Mouse (Mus musculus) stomach, embryonic 14.5 days (tissue): ENCODE measurements around the gene Ephb1. TPM values are rescaled to one million over a fixed set of nuclear protein-coding genes. Genes with fewer than 3 reads are reported as not detected.

Source experiments
- ATAC-seq: fragments of 200-750 bp; cut with Nextera tagmentation; 2 replicates; pipeline ENCODE4 v1.8.0; 2017; ENCODE audit warnings: low read depth, moderate TSS enrichment; ENCODE audit not compliant: insufficient number of reproducible peaks, insufficient read depth, low FRiP score
- H3K27ac ChIP-seq: fragments of 300-500 bp; sonication (generic); 2 replicates; pipeline ENCODE4 v1.5.1; 2014; ENCODE audit warnings: mild to moderate bottlenecking, low read length, moderate library complexity, mixed read lengths
- H3K27me3 ChIP-seq: fragments of 300-500 bp; sonication (generic); 2 replicates; pipeline ENCODE4 v1.6.1; 2014; ENCODE audit warnings: low read length, control low read depth, mixed read lengths; ENCODE audit not compliant: control insufficient read depth, insufficient read depth
- H3K36me3 ChIP-seq: fragments of 300-500 bp; sonication (generic); 2 replicates; pipeline ENCODE4 v1.6.1; 2014; ENCODE audit warnings: mild to moderate bottlenecking, control low read depth, low read length, moderate library complexity, mixed read lengths; ENCODE audit not compliant: control insufficient read depth, insufficient read depth
- H3K4me1 ChIP-seq: fragments of 300-500 bp; sonication (generic); 2 replicates; pipeline ENCODE4 v1.6.1; 2014; ENCODE audit warnings: low read length, control low read depth, mixed read lengths; ENCODE audit not compliant: control insufficient read depth, insufficient read depth
- H3K4me2 ChIP-seq: fragments of 300-500 bp; sonication (generic); replicated peaks from 2 replicates; pipeline ENCODE4 v1.6.1; 2014; ENCODE audit warnings: low read depth, low read length, control low read depth
- H3K4me3 ChIP-seq: fragments of 300-500 bp; sonication (generic); 2 replicates; pipeline ENCODE4 v1.5.1; 2014; ENCODE audit warnings: low read depth, low read length, control low read depth
- H3K9ac ChIP-seq: fragments of 300-500 bp; sonication (generic); replicated peaks from 2 replicates; pipeline ENCODE4 v1.6.1; 2014; ENCODE audit warnings: low read depth, mild to moderate bottlenecking, control low read depth, low read length, moderate library complexity, mixed read lengths
- H3K9me3 ChIP-seq: fragments of 300-500 bp; sonication (generic); 2 replicates; pipeline ENCODE4 v1.6.1; 2016; ENCODE audit warnings: low read depth, low read length, control low read depth; ENCODE audit not compliant: control insufficient read depth
- WGBS: fragments of 180-500 bp; shearing (Covaris S2); extraction: QIAGEN DNeasy Blood & Tissue Kit; methylation state at CpG from one replicate; pipeline ENCODE4 v1.1.7; 2014; 5-methylcytosine and 5-hydroxymethylcytosine counted together
- polyA plus RNA-seq: library from polyadenylated mRNA; unstranded; fragments of >200 nt; fragmentation: Nextera tagmentation; extraction: Ambion mirVana; gene quantifications from 2 replicates; pipeline ENCODE4 v1.2.1, GENCODE M21; 2014

The Ephb1 gene
- polyA plus RNA-seq, 1 experiment from 2014 or later: 7.8 TPM

DNA sequence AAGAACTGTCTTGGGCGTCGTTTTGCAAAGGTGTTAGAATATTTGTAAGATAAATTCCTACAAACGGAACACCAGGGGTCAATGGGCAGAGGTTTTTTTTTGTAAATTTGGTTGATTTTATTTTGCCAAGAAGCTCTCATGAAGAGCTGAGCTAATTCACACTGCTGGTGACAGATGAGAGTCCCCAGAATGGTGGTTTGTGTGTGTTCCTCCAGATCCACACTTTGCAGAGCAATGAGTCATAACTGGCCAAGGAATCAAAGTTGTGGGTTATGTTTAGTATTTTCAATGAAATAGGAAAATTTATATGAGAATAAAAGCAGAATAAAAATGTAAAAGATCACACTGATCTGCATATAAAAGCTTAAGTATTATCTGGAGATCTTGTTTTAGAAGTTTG lies 60.9 kb downstream of the Ephb1 start:
- Histone ChIP-seq H3K27ac (no peak overlapping the region), H3K4me1 (no peaks in the 10 kb centered on the region), H3K9me3 (no peaks in the 10 kb centered on the region), H3K9ac (no peak overlapping the region), H3K27me3 (no peaks in the 10 kb centered on the region), H3K36me3 (no peaks in the 10 kb centered on the region), H3K4me2 (no peak overlapping the region), H3K4me3 (no peak overlapping the region)
- ATAC-seq: no peak
- WGBS: 75% methylated on average over 3 of the region's 3 CpGs

DNA sequence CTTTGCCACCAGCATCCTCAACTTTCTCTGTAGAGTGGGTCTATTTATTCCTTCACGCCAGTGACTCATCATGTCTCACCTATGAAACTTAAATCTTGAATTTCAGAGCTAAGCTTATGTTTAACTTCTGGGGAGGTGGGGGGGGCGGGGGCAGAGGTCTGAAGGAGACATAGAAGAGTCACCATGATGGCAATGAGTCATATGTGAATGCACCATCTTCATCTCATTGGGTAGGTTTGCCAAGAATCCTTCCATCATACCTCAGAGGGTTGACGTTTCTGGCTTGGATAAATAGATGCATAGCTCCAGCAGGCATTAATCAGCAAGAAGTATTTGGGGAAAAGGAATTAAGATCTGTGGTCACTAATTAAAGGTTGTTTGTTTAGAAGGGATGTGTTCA lies 63.3 kb downstream of the Ephb1 start:
- ATAC-seq: no peak
- Histone ChIP-seq H3K4me2 (no peak overlapping the region), H3K9me3 (no peaks in the 10 kb centered on the region), H3K9ac (no peak overlapping the region), H3K27ac (no peak overlapping the region), H3K4me3 (no peak overlapping the region), H3K4me1 (no peaks in the 10 kb centered on the region), H3K36me3 (no peaks in the 10 kb centered on the region), H3K27me3 (no peaks in the 10 kb centered on the region)
- WGBS: 71% methylated on average over 3 of the region's 3 CpGs

- H3K4me2 ChIP-seq: no peak overlapping the region
- WGBS: 88% methylated on average over 3 of the region's 3 CpGs
- no peaks in the 10 kb centered on the region for H3K27me3 ChIP-seq
- H3K4me1 ChIP-seq: no peaks in the 10 kb centered on the region
- no peaks in the 10 kb centered on the region for H3K36me3 ChIP-seq
- H3K9ac ChIP-seq: no peak overlapping the region
- no peak overlapping the region for H3K4me3 ChIP-seq
- ATAC-seq: no peak
- 0 out of 2 replicates have a peak, but pooled peaks cover 5% of the 10 kb centered on the region for H3K9me3 ChIP-seq
- H3K27ac ChIP-seq: no peak overlapping the region
Observed at GRCm38 (mm10) chr9:102288356-102288755, 66.1 kb downstream of the Ephb1 start.

DNA sequence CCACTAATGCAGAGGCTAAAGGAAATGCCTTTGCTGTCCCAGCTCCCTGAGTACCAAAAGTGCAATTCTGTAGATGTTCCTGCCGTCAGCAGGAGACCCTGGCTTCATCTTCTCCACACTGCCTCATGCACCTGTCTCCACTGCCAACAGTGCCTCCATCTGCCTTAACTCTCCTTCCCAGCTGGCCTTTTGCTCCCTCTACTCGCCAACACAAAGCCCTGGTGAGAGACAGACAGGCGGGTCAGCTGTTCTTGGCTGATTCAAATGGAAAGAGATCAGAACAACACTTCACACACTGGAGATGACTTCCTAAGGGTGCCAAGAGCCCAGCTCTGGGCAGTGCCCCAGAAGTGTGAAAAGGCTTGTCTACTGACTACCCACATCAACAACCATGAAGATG lies 78.6 kb downstream of the Ephb1 start:
- Histone ChIP-seq H3K27me3 (no peaks in the 10 kb centered on the region), H3K27ac (no peak overlapping the region), H3K9me3 (no peaks in the 10 kb centered on the region), H3K36me3 (no peaks in the 10 kb centered on the region), H3K9ac (no peak overlapping the region), H3K4me1 (no peaks in the 10 kb centered on the region), H3K4me3 (no peak overlapping the region), H3K4me2 (no peak overlapping the region)
- 78% methylated on average over 3 of the region's 3 CpGs for WGBS
- ATAC-seq: no peak

DNA sequence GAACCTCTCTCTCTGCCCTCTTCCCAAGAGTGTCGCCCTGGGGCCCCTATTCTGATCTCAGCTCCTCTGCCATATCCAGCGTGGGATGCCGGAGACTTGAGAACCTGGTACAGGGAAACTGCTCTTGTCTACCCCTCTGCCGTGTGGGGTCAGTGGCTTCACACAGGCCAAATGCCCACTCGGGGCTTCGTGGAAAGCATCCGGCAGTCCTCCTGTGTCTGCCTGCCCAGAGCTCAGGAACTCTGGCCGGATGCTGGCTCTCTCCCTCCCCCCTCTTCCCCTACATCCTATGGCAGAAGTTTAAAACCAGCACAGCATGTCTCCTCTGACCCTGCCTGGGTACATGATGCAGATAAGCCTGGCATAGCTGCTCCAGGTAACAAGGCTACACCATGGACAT lies 80.5 kb downstream of the Ephb1 start:
- Histone ChIP-seq H3K9ac (no peak overlapping the region), H3K4me2 (no peak overlapping the region), H3K36me3 (no peaks in the 10 kb centered on the region), H3K27ac (no peak overlapping the region), H3K4me1 (no peaks in the 10 kb centered on the region), H3K27me3 (no peaks in the 10 kb centered on the region), H3K9me3 (no peaks in the 10 kb centered on the region), H3K4me3 (no peak overlapping the region)
- no peak for ATAC-seq
- WGBS: 79% methylated on average over 8 of the region's 8 CpGs

DNA sequence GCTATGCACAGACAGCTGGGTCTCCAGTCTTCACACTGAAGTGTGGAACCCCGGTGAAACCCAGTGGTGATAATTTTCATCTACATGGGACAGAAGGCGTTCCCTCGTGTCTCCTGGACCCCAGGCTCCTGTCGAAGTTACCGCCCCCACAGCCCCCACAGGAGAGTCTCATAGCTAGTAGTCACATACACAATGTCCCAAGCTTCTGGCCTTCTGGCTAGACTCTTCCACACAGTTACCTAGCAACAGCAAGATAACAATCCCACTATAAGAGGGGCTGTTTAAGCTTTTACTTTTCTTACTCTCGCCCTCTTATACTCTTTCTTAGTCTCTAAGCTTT lies 81.1 kb downstream of the Ephb1 start:
- no peaks in the 10 kb centered on the region for H3K36me3 ChIP-seq

GRCm38 (mm10) chr9:102272731-102273468 lies 81.6 kb downstream of the Ephb1 start:
- WGBS: 71% methylated on average over 5 of the region's 5 CpGs
- no peak overlapping the region for H3K9ac ChIP-seq
- H3K27ac ChIP-seq: no peak overlapping the region
- no peaks in the 10 kb centered on the region for H3K9me3 ChIP-seq
- ATAC-seq: no peak
- no peaks in the 10 kb centered on the region for H3K36me3 ChIP-seq
- H3K4me2 ChIP-seq: no peak overlapping the region
- peaks cover 3% of the 10 kb centered on the region; the same call in 1 of the 2 replicates for H3K4me1 ChIP-seq
- H3K4me3 ChIP-seq: no peak overlapping the region
- no peaks in the 10 kb centered on the region for H3K27me3 ChIP-seq

More for the DNA sequence above, 81.1 kb downstream of the Ephb1 start:
- WGBS: 70% methylated on average over 6 of the region's 6 CpGs
- H3K4me2 ChIP-seq: no peak overlapping the region
- H3K27ac ChIP-seq: no peak overlapping the region
- no peak overlapping the region for H3K4me3 ChIP-seq
- ATAC-seq: no peak
- no peaks in the 10 kb centered on the region for H3K27me3 ChIP-seq
- no peak overlapping the region for H3K9ac ChIP-seq
- H3K9me3 ChIP-seq: no peaks in the 10 kb centered on the region
- H3K4me1 ChIP-seq: no peaks in the 10 kb centered on the region

- Histone ChIP-seq H3K27me3 (no peaks in the 10 kb centered on the region), H3K27ac (no peak overlapping the region), H3K9ac (no peak overlapping the region), H3K4me1 (peaks cover 4% of the 10 kb centered on the region; the same call in 1 of the 2 replicates), H3K4me2 (no peak overlapping the region), H3K4me3 (no peak overlapping the region), H3K9me3 (no peaks in the 10 kb centered on the region), H3K36me3 (no peaks in the 10 kb centered on the region)
- ATAC-seq: no peak
- WGBS: 67% methylated on average over 5 of the region's 5 CpGs
Observed at GRCm38 (mm10) chr9:102270496-102270895, 84.0 kb downstream of the Ephb1 start.
